Mouse (Mus musculus): ENCODE data around the gene Vps29.
"Not testable (repeated sequence)": the region's sequence is repeated elsewhere in the genome, so short reads cannot be mapped to it uniquely, and the experiment has no call there.

Gene Vps29

GRCm38 (mm10) chr5:122353807-122354491 is at the start of gene Vps29, which contains the start of gene Rad9b:
Gene Vps29 (plus strand): TSS chr5:122354369.
Gene Rad9b (minus strand): TSS chr5:122354233.
- peak; percentile 96 to 98 for DNase-seq (ENCODE audit: low read depth in 2 of 2, low spot score in 2 of 2)

- no peak for DNase-seq (ENCODE audit: low read depth in 2 of 2, low spot score in 2 of 2)
Measured at GRCm38 (mm10) chr5:122304541-122304940, 49.6 kb upstream of the Vps29 start.

GRCm38 (mm10) chr5:122305472-122305871 is 48.7 kb upstream of the Vps29 start:
- DNase-seq (ENCODE audit: low read depth in 2 of 2, low spot score in 2 of 2): no peak

- no peak for DNase-seq (ENCODE audit: low read depth in 2 of 2, low spot score in 2 of 2)
Measured at GRCm38 (mm10) chr5:122306536-122306935, 47.6 kb upstream of the Vps29 start.

GRCm38 (mm10) chr5:122310699-122311098 is 43.5 kb upstream of the Vps29 start:
- DNase-seq (ENCODE audit: low read depth in 2 of 2, low spot score in 2 of 2): peak in 1 of 2 experiments; percentile 12

- DNase-seq (ENCODE audit: low read depth in 2 of 2, low spot score in 2 of 2): no peak
Measured at GRCm38 (mm10) chr5:122311692-122312091, 42.5 kb upstream of the Vps29 start.

- DNase-seq (ENCODE audit: low read depth in 2 of 2, low spot score in 2 of 2): no peak
Measured at GRCm38 (mm10) chr5:122312346-122312745, 41.8 kb upstream of the Vps29 start.

GRCm38 (mm10) chr5:122312942-122313684 is 41.1 kb upstream of the Vps29 start:
- DNase-seq (ENCODE audit: low read depth in 2 of 2, low spot score in 2 of 2): no peak

GRCm38 (mm10) chr5:122314966-122315667 is 39.1 kb upstream of the Vps29 start:
- DNase-seq (ENCODE audit: low read depth in 2 of 2, low spot score in 2 of 2): peak; percentile 27 to 29

- peak in 1 of 2 experiments; percentile 6 for DNase-seq (ENCODE audit: low read depth in 2 of 2, low spot score in 2 of 2)
Measured at GRCm38 (mm10) chr5:122317329-122318045, 36.7 kb upstream of the Vps29 start.

GRCm38 (mm10) chr5:122318100-122318499 is 36.1 kb upstream of the Vps29 start:
- DNase-seq (ENCODE audit: low read depth in 2 of 2, low spot score in 2 of 2): peak; percentile 43 to 72

- not testable (repeated sequence) for DNase-seq (ENCODE audit: low read depth in 2 of 2, low spot score in 2 of 2)
Measured at GRCm38 (mm10) chr5:122318976-122319375, 35.2 kb upstream of the Vps29 start.

- no peak for DNase-seq (ENCODE audit: low read depth in 2 of 2, low spot score in 2 of 2)
Measured at GRCm38 (mm10) chr5:122319474-122320204, 34.5 kb upstream of the Vps29 start.

- no peak for DNase-seq (ENCODE audit: low read depth in 2 of 2, low spot score in 2 of 2)
Measured at GRCm38 (mm10) chr5:122320205-122320781, 33.9 kb upstream of the Vps29 start.

GRCm38 (mm10) chr5:122323523-122323922 is 30.6 kb upstream of the Vps29 start:
- DNase-seq (ENCODE audit: low read depth in 2 of 2, low spot score in 2 of 2): no peak

- DNase-seq (ENCODE audit: low read depth in 2 of 2, low spot score in 2 of 2): no peak
Measured at GRCm38 (mm10) chr5:122324608-122325431, 29.3 kb upstream of the Vps29 start.

GRCm38 (mm10) chr5:122325477-122325876 is 28.7 kb upstream of the Vps29 start:
- DNase-seq (ENCODE audit: low read depth in 2 of 2, low spot score in 2 of 2): no peak

GRCm38 (mm10) chr5:122327283-122327682 is 26.9 kb upstream of the Vps29 start:
- DNase-seq (ENCODE audit: low read depth in 2 of 2, low spot score in 2 of 2): no peak

- DNase-seq (ENCODE audit: low read depth in 2 of 2, low spot score in 2 of 2): no peak
Measured at GRCm38 (mm10) chr5:122330269-122330668, 23.9 kb upstream of the Vps29 start.

Data from CD8-positive naive resting alpha-beta T cell, adult 2 months (primary cell).